Mouse (Mus musculus) ES-Bruce4 (cell line): ENCODE measurements around the gene Cmip.

ENCODE experiments used
- CTCF ChIP-seq: IDR thresholded peaks from one replicate; pipeline ENCODE4 v1.8.1; 2011; ENCODE audit warnings: low read depth, low read length
- EP300 ChIP-seq: IDR thresholded peaks from 2 replicates; pipeline ENCODE4 v1.6.1; 2011; ENCODE audit warnings: low read depth, low read length; ENCODE audit not compliant: insufficient read depth
- POLR2A ChIP-seq: IDR thresholded peaks from one replicate; pipeline ENCODE4 v1.8.1; 2011; ENCODE audit warnings: low read length; ENCODE audit not compliant: insufficient read depth

DNA sequence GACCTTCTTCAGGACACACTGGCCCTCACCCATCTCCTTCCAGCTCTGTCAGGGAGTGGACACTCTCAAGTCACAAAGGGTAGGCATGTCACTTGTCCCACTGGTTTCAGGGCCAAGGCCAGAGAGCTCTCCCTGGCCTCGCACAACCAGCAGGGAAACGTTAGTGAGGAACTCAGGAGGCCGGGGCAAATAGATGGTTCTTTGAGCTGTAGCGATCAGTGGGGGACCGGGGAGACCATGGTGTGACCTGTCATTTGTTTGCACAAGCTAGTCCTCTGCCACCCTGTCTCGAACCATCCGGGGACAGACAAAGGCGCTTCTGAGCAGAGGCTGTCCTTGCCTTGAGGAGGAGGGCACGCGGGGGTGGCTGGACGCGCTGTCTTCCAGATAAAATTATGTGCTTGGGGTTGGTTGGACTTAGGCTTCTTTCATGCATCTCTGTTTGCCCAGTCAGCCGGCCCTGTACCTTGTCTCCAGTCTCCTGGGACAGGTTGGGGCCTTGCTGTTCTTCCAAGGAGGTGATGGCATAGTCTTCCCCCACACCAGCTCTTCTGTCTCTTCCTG, 99.3 kb downstream of the Cmip start:
- TF ChIP-seq CTCF = no peak
- TF ChIP-seq POLR2A = no peak
- no peak for TF ChIP-seq EP300
